Mouse (Mus musculus): ENCODE measurements at regions not wholly inside any gene's neighbourhood (a gene's known extent, or its start where the extent isn't known, plus 50 kb on each side); places are given as distances from the start of the nearest gene placed in this dataset.

GRCm38 (mm10) chr13:106562161-106562560 is 374.6 kb downstream of the Ipo11 start:
- DNase-seq (ENCODE audit: low read depth) = no peak

GRCm38 (mm10) chr13:106525406-106526206 is 411.2 kb downstream of the Ipo11 start:
- no peak for DNase-seq (ENCODE audit: low read depth)

GRCm38 (mm10) chr13:106514510-106515169 is 422.1 kb downstream of the Ipo11 start:
- no peak for DNase-seq (ENCODE audit: low read depth)

GRCm38 (mm10) chr13:106513669-106514068 is 423.1 kb downstream of the Ipo11 start:
- DNase-seq (ENCODE audit: low read depth) = no peak

GRCm38 (mm10) chr13:106510435-106510834 is 426.3 kb downstream of the Ipo11 start:
- no peak for DNase-seq (ENCODE audit: low read depth)

GRCm38 (mm10) chr13:106501273-106501672 is 435.5 kb downstream of the Ipo11 start:
- DNase-seq (ENCODE audit: low read depth) = no peak

- DNase-seq (ENCODE audit: low read depth) = no peak
Measured at GRCm38 (mm10) chr13:106471264-106471663, 465.5 kb downstream of the Ipo11 start.

- DNase-seq (ENCODE audit: low read depth) = no peak
Measured at GRCm38 (mm10) chr13:106454366-106454927, 482.3 kb downstream of the Ipo11 start.

- DNase-seq (ENCODE audit: low read depth) = no peak
Measured at GRCm38 (mm10) chr13:106432165-106432564, 504.6 kb downstream of the Ipo11 start.

GRCm38 (mm10) chr13:106406608-106407038 is 530.1 kb downstream of the Ipo11 start:
- DNase-seq (ENCODE audit: low read depth) = no peak

- no peak for DNase-seq (ENCODE audit: low read depth)
Measured at GRCm38 (mm10) chr13:106392642-106393041, 544.1 kb downstream of the Ipo11 start.

- no peak for DNase-seq (ENCODE audit: low read depth)
Measured at GRCm38 (mm10) chr13:106388634-106389033, 548.1 kb downstream of the Ipo11 start.

GRCm38 (mm10) chr13:106367589-106367988 is 569.2 kb downstream of the Ipo11 start:
- no peak for DNase-seq (ENCODE audit: low read depth)

GRCm38 (mm10) chr13:106352614-106353409 is 583.9 kb downstream of the Ipo11 start:
- no peak for DNase-seq (ENCODE audit: low read depth)

GRCm38 (mm10) chr13:106332025-106332424 is 604.7 kb downstream of the Ipo11 start:
- no peak for DNase-seq (ENCODE audit: low read depth)

GRCm38 (mm10) chr13:106318980-106319379 is 617.8 kb downstream of the Ipo11 start:
- DNase-seq (ENCODE audit: low read depth) = no peak

GRCm38 (mm10) chr13:106318476-106318875 is 618.3 kb downstream of the Ipo11 start:
- DNase-seq (ENCODE audit: low read depth) = no peak

- no peak for DNase-seq (ENCODE audit: low read depth)
Measured at GRCm38 (mm10) chr13:106317300-106317699, 619.5 kb downstream of the Ipo11 start.

- DNase-seq (ENCODE audit: low read depth) = no peak
Measured at GRCm38 (mm10) chr13:106281181-106281580, 655.6 kb downstream of the Ipo11 start.

- no peak for DNase-seq (ENCODE audit: low read depth)
Measured at GRCm38 (mm10) chr13:106259874-106260273, 676.9 kb downstream of the Ipo11 start.
